Mouse (Mus musculus): ENCODE data around the gene Dennd6b.

- TF ChIP-seq CTCF (IDR thresholded peaks at IDR 0.05; ENCODE audit: low read depth), result no peak
- no peak for TF ChIP-seq EP300 (optimal IDR thresholded peaks at IDR 0.05)
These were observed 18.7 kb upstream of the Dennd6b start for GRCm38 (mm10) chr15:89214953-89215352.

Data from stomach, postnatal 0 days (tissue).